Mouse (Mus musculus) kidney, postnatal 36 days (tissue): ENCODE measurements at regions not wholly inside any gene's neighbourhood (a gene's known extent, or its start where the extent isn't known, plus 50 kb on each side); places are given as distances from the start of the nearest gene placed in this dataset.
A peak's percentile ranks its signal among the peaks of the same experiment; 100 is the strongest.

ENCODE experiments used
- DNase-seq, 2 experiments: peaks; one replicate each; pipeline ENCODE4 v3.0.0; 2021 to 2022; ENCODE audit warnings: mixed read lengths in 2 of 2

GRCm38 (mm10) chr10:98789763-98790162 is 124.4 kb upstream of the Atp2b1 start:
- no peak for DNase-seq

- no peak for DNase-seq
These were observed 123.8 kb upstream of the Atp2b1 start for GRCm38 (mm10) chr10:98790456-98790855.

GRCm38 (mm10) chr10:98792019-98792741 is 122.0 kb upstream of the Atp2b1 start:
- no peak for DNase-seq

GRCm38 (mm10) chr10:98793926-98794536 is 120.2 kb upstream of the Atp2b1 start:
- no peak for DNase-seq

- DNase-seq = no peak
These were observed 118.2 kb upstream of the Atp2b1 start for GRCm38 (mm10) chr10:98796016-98796415.

GRCm38 (mm10) chr10:98798634-98799415 is 115.4 kb upstream of the Atp2b1 start:
- DNase-seq = no peak

- DNase-seq = no peak
These were observed 114.4 kb upstream of the Atp2b1 start for GRCm38 (mm10) chr10:98799830-98800229.

GRCm38 (mm10) chr10:98800949-98801348 is 113.3 kb upstream of the Atp2b1 start:
- DNase-seq = no peak

GRCm38 (mm10) chr10:98805013-98805412 is 109.2 kb upstream of the Atp2b1 start:
- DNase-seq = no peak

- no peak for DNase-seq
These were observed 107.2 kb upstream of the Atp2b1 start for GRCm38 (mm10) chr10:98806798-98807535.

GRCm38 (mm10) chr10:98808644-98809043 is 105.6 kb upstream of the Atp2b1 start:
- DNase-seq = peak; percentile 15 to 48

GRCm38 (mm10) chr10:98829051-98829450 is 85.2 kb upstream of the Atp2b1 start:
- no peak for DNase-seq

- DNase-seq = peak in 1 of 2 experiments; percentile 13
These were observed 82.7 kb upstream of the Atp2b1 start for GRCm38 (mm10) chr10:98831488-98831887.

GRCm38 (mm10) chr10:98837289-98838181 is 76.7 kb upstream of the Atp2b1 start:
- no peak for DNase-seq

GRCm38 (mm10) chr10:98838926-98839679 is 75.1 kb upstream of the Atp2b1 start:
- peak; percentile 14 to 67 for DNase-seq

GRCm38 (mm10) chr10:98839963-98840362 is 74.2 kb upstream of the Atp2b1 start:
- DNase-seq = no peak

- DNase-seq = no peak
These were observed 73.8 kb upstream of the Atp2b1 start for GRCm38 (mm10) chr10:98840411-98840810.

GRCm38 (mm10) chr10:98840957-98841831 is 73.0 kb upstream of the Atp2b1 start:
- DNase-seq = no peak

- DNase-seq = no peak
These were observed 72.3 kb upstream of the Atp2b1 start for GRCm38 (mm10) chr10:98841860-98842259.

- no peak for DNase-seq
These were observed 71.5 kb upstream of the Atp2b1 start for GRCm38 (mm10) chr10:98842721-98843120.
